Mouse (Mus musculus) right cerebral cortex, adult 2 months (tissue): ENCODE measurements around the gene Qrfpr.

Source experiments
- DNase-seq, 2 experiments: peaks; one replicate each; pipeline ENCODE4 v3.0.0; 2021 to 2022; ENCODE audit warnings: low spot score in 2 of 2

Gene Qrfpr

GRCm38 (mm10) chr3:36221743-36222682, at the start of gene Qrfpr:
Gene Qrfpr, minus strand, starts transcription at chr3:36222313.
- peak; percentile 60 to 67 for DNase-seq

GRCm38 (mm10) chr3:36263873-36264272, 41.8 kb upstream of the Qrfpr start:
- DNase-seq = peak in 1 of 2 experiments; percentile 2

- no peak for DNase-seq
Observed at GRCm38 (mm10) chr3:36263265-36263664, 41.2 kb upstream of the Qrfpr start.

- DNase-seq = peak; percentile 14 to 34
Observed at GRCm38 (mm10) chr3:36250585-36250984, 28.5 kb upstream of the Qrfpr start.

GRCm38 (mm10) chr3:36248446-36248845, 26.3 kb upstream of the Qrfpr start:
- no peak for DNase-seq

GRCm38 (mm10) chr3:36229941-36230340, 7.8 kb upstream of the Qrfpr start:
- DNase-seq = no peak

GRCm38 (mm10) chr3:36227246-36227645, 5.1 kb upstream of the Qrfpr start:
- no peak for DNase-seq

GRCm38 (mm10) chr3:36223361-36223760, 1.2 kb upstream of the Qrfpr start:
- DNase-seq = no peak

GRCm38 (mm10) chr3:36212758-36213157, 9.4 kb downstream of the Qrfpr start:
- DNase-seq = no peak

- no peak for DNase-seq
Observed at GRCm38 (mm10) chr3:36210939-36211338, 11.2 kb downstream of the Qrfpr start.

GRCm38 (mm10) chr3:36209776-36210555, 12.1 kb downstream of the Qrfpr start:
- peak; percentile 67 to 75 for DNase-seq

GRCm38 (mm10) chr3:36207520-36208264, 14.4 kb downstream of the Qrfpr start:
- no peak for DNase-seq

- DNase-seq = peak; percentile 40 to 54
Observed at GRCm38 (mm10) chr3:36202932-36203331, 19.2 kb downstream of the Qrfpr start.

- DNase-seq = no peak
Observed at GRCm38 (mm10) chr3:36201098-36201497, 21.0 kb downstream of the Qrfpr start.

- DNase-seq = no peak
Observed at GRCm38 (mm10) chr3:36189243-36189642, 32.9 kb downstream of the Qrfpr start.

- DNase-seq = no peak
Observed at GRCm38 (mm10) chr3:36186510-36186909, 35.6 kb downstream of the Qrfpr start.

GRCm38 (mm10) chr3:36181519-36181918, 40.6 kb downstream of the Qrfpr start:
- peak; percentile 78 for DNase-seq

- no peak for DNase-seq
Observed at GRCm38 (mm10) chr3:36173761-36174160, 48.4 kb downstream of the Qrfpr start.

GRCm38 (mm10) chr3:36171348-36171747, 50.8 kb downstream of the Qrfpr start:
- no peak for DNase-seq

GRCm38 (mm10) chr3:36170670-36171210, 51.4 kb downstream of the Qrfpr start:
- no peak for DNase-seq

- DNase-seq = no peak
Observed at GRCm38 (mm10) chr3:36155268-36155667, 66.8 kb downstream of the Qrfpr start.
